Mouse (Mus musculus) embryonic fibroblast, embryonic 13.5 days (primary cell): ENCODE results near the gene Fkbp3. TPM values are rescaled to one million over a fixed set of nuclear protein-coding genes. Genes with fewer than 3 reads are reported as not detected.

Source experiments
- H3K27ac ChIP-seq: 2 replicates; pipeline ENCODE4 v1.5.1; 2012; ENCODE audit warnings: low read length, control low read depth, inconsistent platforms; ENCODE audit not compliant: insufficient read depth
- H3K4me1 ChIP-seq: 2 replicates; pipeline ENCODE4 v1.6.1; 2011; ENCODE audit warnings: low read length; ENCODE audit not compliant: control insufficient read depth, insufficient read depth
- H3K4me3 ChIP-seq: 2 replicates; pipeline ENCODE4 v1.5.1; 2011; ENCODE audit warnings: mild to moderate bottlenecking, control low read depth, low read length; ENCODE audit not compliant: insufficient read depth
- CTCF ChIP-seq: IDR thresholded peaks from 2 replicates; pipeline ENCODE4 v1.5.1; 2011; ENCODE audit warnings: mild to moderate bottlenecking, control low read depth, low read length, moderate library complexity, borderline replicate concordance; ENCODE audit not compliant: insufficient read depth
- POLR2A ChIP-seq: IDR thresholded peaks from 2 replicates; pipeline ENCODE4 v1.6.1; 2011; ENCODE audit warnings: low read depth, mild to moderate bottlenecking, control low read depth, low read length, moderate library complexity
- polyA plus RNA-seq: library from polyadenylated mRNA; stranded (reverse); fragments of >200 nt; gene quantifications from 2 replicates; pipeline ENCODE4 v1.2.4, GENCODE M21; 2011; ENCODE audit warnings: low read depth; ENCODE audit not compliant: missing spikeins, insufficient read length

The Fkbp3 gene
- polyA plus RNA-seq, 1 experiment = 187 TPM

DNA sequence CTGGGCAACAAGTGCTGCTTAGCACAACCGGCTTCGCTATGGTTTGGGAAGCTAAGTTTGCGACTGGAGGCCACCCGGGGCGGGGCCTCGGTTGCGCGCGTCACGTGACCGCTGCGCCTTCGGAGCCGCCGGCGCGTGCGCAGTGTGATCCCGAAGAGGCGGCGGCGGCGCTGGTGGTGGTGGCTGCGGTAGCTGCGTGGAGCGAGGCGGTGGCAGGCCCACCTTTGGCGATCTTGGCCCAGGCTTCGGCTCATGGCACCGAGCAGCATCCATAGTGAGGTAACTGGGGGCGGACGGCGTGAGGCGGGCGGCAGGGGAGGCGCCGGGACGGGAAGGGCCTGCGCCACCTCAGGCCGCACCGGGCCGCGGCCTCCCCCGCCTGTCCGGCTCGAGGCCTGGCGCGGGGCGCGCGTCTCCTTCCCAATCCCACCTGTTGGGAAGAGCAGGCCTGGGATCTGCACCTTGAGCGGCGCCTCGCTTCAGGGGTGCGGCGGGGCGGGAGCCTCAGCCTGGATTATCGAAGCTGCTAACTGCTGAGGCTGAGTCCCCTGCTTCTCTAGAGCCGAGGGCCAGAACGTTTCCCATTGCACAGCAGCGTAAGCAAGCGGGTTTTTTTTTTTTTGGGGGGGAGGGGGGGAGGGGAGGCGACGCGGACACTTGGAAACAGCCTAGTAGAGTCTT is 37.5 kb downstream of the Fkbp3 start, which contains the start of gene Prpf39:
TSS of gene Prpf39 (plus strand) at position 144 of the 681 bp plus-strand sequence.
- TF ChIP-seq CTCF (no peak), POLR2A (peak; percentile 94)
- H3K27ac ChIP-seq = peak within 1 kb of the TSS; percentile 63

GRCm38 (mm10) chr12:65035839-65036189 is 38.0 kb downstream of the Fkbp3 start:
- peak overlapping the region; percentile 59; the same call in 1 of the 2 replicates for H3K27ac ChIP-seq
- TF ChIP-seq POLR2A (no peak), CTCF (no peak)

More for the DNA sequence above, 37.5 kb downstream of the Fkbp3 start, which contains the start of gene Prpf39:
- H3K4me3 ChIP-seq = peak within 1 kb of the TSS; percentile 98
- H3K4me1 ChIP-seq = peaks cover 6% of the 10 kb centered on the region

GRCm38 (mm10) chr12:65022842-65023241 is 51.0 kb downstream of the Fkbp3 start:
- TF ChIP-seq CTCF (no peak), POLR2A (no peak)
- Histone ChIP-seq H3K27ac (no peak overlapping the region), H3K4me1 (no peaks in the 10 kb centered on the region), H3K4me3 (no peak overlapping the region)

More at GRCm38 (mm10) chr12:65035839-65036189, 38.0 kb downstream of the Fkbp3 start:
- H3K4me1 ChIP-seq = peaks cover 6% of the 10 kb centered on the region
- no peak overlapping the region for H3K4me3 ChIP-seq

Other genes with a start within 250 kb of the Fkbp3 start
- gene Gm527, start 156.1 kb downstream of the Fkbp3 start, polyA plus RNA-seq = 4.8 and 5.6 TPM in 2 replicates
- gene Klhl28, start 108.5 kb downstream of the Fkbp3 start, polyA plus RNA-seq = 13.0 and 14.2 TPM in 2 replicates
- 25.6 and 26.2 TPM in 2 replicates for gene Togaram1, start 108.2 kb downstream of the Fkbp3 start, polyA plus RNA-seq
- 55.9 and 61.0 TPM in 2 replicates for gene Prpf39, start 37.7 kb downstream of the Fkbp3 start, polyA plus RNA-seq
- 9.2 and 12.7 TPM in 2 replicates for gene Fancm, start 1.6 kb upstream of the Fkbp3 start, polyA plus RNA-seq
- gene Mis18bp1, start 98.6 kb upstream of the Fkbp3 start, polyA plus RNA-seq = 14.1 and 18.1 TPM in 2 replicates
- gene Wdr20rt, start 151.5 kb upstream of the Fkbp3 start, polyA plus RNA-seq = 0.32 TPM in 1 of 2 replicates, not detected in the other